Mouse (Mus musculus): ENCODE measurements around the gene Gper1. TPM values are rescaled to one million over a fixed set of nuclear protein-coding genes. Genes with fewer than 3 reads are reported as not detected.

Gper1 gene
- polyA plus RNA-seq, 3 experiments from 2014 or later, result not detected

DNA sequence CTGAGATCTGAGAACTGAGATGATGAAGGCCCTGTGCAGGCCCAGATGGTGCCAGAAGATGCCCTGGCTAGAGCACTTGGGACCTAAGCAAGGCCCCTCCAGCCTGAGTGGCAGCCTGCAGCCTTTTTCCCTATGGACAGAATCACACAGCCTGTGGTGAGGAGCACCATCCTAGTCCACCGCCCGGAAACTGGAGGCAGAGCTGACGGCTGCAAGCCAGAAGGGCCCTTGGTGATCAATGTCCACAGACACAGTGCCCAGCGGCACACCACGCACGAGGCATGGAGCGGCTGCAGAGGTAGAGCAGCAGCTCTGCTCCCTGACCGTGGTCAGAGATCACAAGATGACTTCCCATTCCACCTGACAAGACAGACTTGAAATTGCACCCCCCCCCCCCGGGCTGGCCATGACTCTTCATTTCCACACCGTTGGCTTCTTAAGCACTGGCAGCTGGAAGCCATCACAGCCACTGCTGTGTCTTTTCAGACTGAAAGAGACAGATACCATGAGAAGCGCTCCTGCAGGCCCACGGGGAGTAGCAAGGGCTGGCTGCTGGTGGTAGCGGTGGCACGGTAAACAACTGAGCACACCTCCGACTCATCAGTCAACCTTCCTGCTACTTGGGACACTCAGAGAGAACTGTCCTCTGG lies 11.2 kb upstream of the Gper1 start:
- no peak for ATAC-seq

- no peak for ATAC-seq
Measured at GRCm38 (mm10) chr5:139413545-139413944, 9.4 kb upstream of the Gper1 start.

- no peak for ATAC-seq
Measured at GRCm38 (mm10) chr5:139415001-139415400, 8.0 kb upstream of the Gper1 start.

- ATAC-seq, result no peak
Measured at GRCm38 (mm10) chr5:139416942-139417341, 6.0 kb upstream of the Gper1 start.

- ATAC-seq, result no peak
Measured at GRCm38 (mm10) chr5:139417480-139417879, 5.5 kb upstream of the Gper1 start.

GRCm38 (mm10) chr5:139418110-139418509 lies 4.8 kb upstream of the Gper1 start:
- no peak for ATAC-seq

DNA sequence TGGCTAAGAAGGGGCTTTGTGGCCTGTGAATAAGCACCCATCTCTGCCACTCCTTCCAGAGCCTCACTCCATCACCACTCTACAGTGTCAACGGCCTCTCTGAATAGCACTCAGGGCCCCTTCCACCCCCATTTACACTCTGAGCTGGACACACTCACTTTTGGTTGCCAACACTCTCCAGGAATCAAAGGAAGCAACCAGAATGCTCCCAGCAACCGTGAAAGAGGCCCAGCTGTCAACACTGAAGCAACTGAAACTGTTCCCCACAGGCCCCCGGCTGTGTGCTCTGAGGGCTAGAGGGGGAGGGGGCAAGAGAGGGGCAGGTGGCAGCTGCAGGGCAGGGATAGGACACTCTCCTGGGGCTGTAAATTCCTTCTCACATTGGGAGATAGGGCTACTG lies 4.3 kb upstream of the Gper1 start:
- no peak for ATAC-seq

GRCm38 (mm10) chr5:139425198-139425597 lies 2.2 kb downstream of the Gper1 start:
- no peak for ATAC-seq

- no peak for ATAC-seq
Measured at GRCm38 (mm10) chr5:139427001-139427400, 4.0 kb downstream of the Gper1 start.

DNA sequence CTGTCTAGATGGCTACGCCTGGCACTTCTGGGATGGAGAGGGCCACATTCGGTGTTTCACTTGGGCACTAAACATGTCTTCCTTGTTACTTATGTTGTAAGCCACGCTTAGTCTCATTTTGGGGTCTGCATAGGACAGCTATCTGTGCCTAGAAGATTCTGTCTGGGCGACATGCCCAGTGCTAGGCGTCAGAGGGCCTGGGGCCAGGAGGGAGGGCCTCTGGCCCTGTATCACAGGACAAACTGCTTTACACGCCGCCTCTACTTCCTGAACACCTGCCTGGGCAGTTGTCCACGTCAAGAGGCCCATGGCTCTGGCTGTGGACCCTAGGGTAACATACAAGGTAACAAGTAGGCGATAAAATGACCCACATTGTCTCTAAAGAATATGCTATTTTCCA lies 5.0 kb downstream of the Gper1 start:
- ATAC-seq, result no peak

- no peak for ATAC-seq
Measured at GRCm38 (mm10) chr5:139429818-139430341, 6.9 kb downstream of the Gper1 start.

- ATAC-seq, result no peak
Measured at GRCm38 (mm10) chr5:139432333-139432732, 9.4 kb downstream of the Gper1 start.

- ATAC-seq, result no peak
Measured at GRCm38 (mm10) chr5:139432747-139433508, 10.0 kb downstream of the Gper1 start.

- no peak for ATAC-seq
Measured at GRCm38 (mm10) chr5:139433842-139434568, 11.1 kb downstream of the Gper1 start.

GRCm38 (mm10) chr5:139434940-139435339 lies 12.0 kb downstream of the Gper1 start:
- ATAC-seq, result no peak

- no peak for ATAC-seq
Measured at GRCm38 (mm10) chr5:139437769-139438168, 14.8 kb downstream of the Gper1 start.

- no peak for ATAC-seq
Measured at GRCm38 (mm10) chr5:139438440-139438839, 15.5 kb downstream of the Gper1 start.

GRCm38 (mm10) chr5:139440451-139440850 lies 17.5 kb downstream of the Gper1 start:
- no peak for ATAC-seq

DNA sequence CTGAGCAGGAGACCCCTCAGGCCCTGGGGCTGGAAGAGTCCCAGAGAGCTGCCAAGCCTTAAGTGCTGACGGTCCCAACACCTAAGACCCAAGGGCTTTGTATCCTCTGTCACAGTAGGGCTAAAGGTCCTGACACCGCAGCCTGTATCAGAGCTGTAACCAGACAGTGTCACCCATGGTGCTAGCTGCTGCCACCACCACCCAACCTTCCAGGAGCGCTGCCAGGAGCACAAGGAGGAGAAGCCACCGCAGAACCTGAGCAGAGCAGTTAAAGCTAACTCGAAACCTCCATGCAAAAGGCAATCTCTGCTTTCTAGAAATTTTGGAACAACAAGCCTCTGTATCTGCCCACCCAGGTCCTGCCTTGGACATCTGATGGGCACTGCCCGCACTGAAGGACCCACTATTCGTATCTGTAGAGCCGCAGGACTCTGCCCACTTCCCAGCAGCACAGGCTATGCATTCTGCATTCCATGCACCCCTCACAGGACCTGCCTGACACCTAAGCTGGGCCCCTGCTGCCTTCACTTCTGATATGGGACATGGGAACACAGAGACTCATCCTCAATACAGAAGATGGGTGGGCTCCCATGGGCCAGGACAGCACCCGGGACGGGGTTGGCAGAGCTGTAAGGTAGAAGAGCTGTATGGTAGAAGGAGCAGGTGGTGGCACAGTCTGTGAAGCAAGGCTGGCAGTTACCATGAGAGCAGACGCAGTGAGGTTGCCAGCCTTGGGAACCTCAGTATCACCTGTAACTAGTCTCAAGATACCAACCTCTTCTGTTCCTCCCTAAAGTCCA lies 18.2 kb downstream of the Gper1 start:
- no peak for ATAC-seq

- ATAC-seq, result no peak
Measured at GRCm38 (mm10) chr5:139441726-139442018, 18.7 kb downstream of the Gper1 start.

DNA sequence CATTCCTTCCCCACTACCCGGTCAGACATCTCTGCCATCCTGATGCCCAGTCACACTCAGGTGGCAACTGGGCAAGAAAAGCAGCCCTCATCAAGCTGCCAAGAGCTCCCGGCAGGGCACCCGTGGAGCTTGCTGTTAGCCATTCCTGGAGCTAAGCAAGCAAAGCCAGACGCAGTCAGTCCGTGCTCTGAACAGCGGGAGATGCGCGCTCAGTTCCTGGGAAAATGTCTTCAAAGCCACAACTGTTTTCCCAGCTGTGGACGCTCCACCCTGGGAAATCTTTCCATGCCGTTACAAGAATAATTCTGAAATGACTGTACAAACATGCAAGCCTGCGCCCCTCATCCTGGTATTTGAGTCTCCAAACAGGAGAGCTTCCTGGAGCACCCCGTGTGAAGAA lies 19.5 kb downstream of the Gper1 start:
- ATAC-seq, result no peak

DNA sequence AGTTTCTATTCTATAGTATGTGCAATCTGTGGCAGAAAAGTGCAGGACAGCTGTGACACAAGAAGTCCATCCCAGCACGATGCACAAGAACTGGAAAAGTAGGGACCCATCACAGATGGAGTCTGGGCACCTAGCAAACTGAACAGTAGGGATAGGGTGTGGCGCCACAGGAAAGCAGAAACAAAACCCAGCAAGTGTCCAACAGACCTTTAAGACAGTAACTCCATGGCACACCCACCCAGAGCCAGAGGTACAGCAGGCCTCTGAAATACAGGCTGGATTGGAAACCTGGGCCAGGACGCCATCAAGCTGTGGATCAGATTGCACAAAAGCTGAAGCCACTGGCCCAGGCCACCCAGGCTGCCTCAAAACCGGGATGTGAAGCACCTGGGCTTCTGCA lies 20.0 kb downstream of the Gper1 start:
- ATAC-seq, result no peak

DNA sequence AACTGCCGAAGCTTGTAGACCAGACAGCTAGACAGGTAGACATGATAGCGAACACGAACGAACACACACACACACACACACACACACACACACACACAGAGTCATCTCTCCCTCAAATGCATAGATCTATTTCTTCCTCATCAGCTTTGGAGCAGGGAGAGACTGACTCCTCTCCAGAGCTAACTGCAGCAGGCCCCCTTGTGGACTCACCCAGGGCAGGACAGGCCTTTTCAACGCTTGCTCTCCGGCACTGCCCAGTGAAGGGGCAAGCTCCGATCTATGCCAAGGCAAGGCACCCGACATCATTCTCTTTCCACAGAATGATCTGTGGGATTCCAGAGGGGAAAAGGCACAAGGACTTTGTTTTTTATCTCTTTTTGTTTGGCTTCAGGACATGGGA lies 22.3 kb downstream of the Gper1 start:
- ATAC-seq, result no peak

Data from inflammation-experienced regulatory T-cells, adult 6 months (primary cell).